Mouse (Mus musculus): Measurements from ENCODE around the gene Dnase2b.
A peak's percentile ranks its signal among the peaks of the same experiment; 100 is the strongest.

Dnase2b gene

GRCm38 (mm10) chr3:146615496-146615895, at the start of gene Dnase2b:
Gene Dnase2b (minus strand): TSS chr3:146615596.
- no peak for DNase-seq (ENCODE audit: extremely low read depth, low read depth)

DNA sequence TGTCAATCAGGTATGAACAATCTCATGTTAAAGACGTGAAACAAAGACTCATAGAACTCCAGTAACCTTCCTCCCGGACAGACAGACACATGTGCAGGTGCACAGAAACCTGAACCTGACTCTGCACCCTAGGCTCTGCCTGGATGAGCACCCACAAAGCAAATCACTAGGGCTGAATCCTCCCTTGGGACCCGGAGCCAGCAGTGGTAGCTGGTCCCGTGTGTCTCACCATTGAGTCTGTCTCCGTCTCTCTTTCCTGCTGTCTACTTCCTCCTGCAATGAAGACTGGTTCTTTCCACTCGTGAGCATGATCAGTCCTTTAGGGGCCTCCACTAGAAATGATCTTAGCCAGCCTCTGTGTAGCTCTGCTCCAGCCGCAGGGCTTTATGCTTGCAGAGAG, 46.5 kb upstream of the Dnase2b start:
- DNase-seq (ENCODE audit: extremely low read depth, low read depth) = no peak

- DNase-seq (ENCODE audit: extremely low read depth, low read depth) = no peak
Observed at GRCm38 (mm10) chr3:146661001-146661400, 45.6 kb upstream of the Dnase2b start.

GRCm38 (mm10) chr3:146659321-146659720, 43.9 kb upstream of the Dnase2b start:
- no peak for DNase-seq (ENCODE audit: extremely low read depth, low read depth)

DNA sequence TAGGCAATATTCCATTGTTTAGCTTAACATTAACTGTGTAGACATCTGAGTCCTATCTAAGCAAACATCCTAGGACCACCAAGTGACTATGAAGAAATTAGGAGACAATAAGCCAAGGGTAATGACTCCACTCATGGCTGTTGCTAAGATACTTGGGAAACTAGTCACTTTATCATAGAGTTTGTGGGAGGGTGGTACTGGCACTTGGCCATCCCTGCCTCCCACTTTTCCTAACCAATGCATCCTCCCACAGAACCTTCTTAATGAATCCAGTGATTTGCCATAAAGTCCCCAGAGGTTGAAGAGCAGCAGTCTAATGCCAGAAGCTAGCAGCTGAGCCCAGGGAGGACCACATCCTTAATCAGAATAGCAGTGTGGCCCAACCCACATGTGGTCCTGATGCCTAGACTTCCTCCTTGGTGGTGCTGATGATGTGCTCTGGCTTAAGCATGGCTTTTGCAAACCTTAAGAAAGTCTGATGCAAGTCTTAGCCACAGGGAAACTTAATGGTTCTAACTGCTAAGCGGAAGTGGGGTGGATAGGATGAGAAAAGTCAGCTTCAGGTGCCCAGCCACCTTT, 42.8 kb upstream of the Dnase2b start:
- DNase-seq (ENCODE audit: extremely low read depth, low read depth) = no peak

DNA sequence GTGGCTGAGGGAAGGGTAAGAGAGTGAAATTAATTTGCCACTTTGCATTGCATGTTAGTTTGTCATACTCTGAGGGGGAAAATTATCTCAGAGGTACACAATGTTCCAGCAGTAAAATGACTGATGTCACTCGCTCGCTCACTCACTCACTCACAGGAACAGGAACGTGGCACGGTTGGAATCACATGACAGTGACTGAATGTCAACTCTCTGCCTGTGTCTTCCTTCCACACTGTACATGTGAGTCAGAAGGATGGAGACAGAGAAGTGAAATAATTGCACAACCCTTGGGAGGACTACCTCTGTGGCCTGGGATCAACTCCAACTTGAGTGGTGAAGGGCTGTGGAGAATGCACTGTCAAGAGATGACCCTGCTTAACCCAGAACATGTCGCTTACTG, 42.0 kb upstream of the Dnase2b start:
- no peak for DNase-seq (ENCODE audit: extremely low read depth, low read depth)

- peak; percentile 49 for DNase-seq (ENCODE audit: extremely low read depth, low read depth)
Observed at GRCm38 (mm10) chr3:146655111-146655577, 39.7 kb upstream of the Dnase2b start.

DNA sequence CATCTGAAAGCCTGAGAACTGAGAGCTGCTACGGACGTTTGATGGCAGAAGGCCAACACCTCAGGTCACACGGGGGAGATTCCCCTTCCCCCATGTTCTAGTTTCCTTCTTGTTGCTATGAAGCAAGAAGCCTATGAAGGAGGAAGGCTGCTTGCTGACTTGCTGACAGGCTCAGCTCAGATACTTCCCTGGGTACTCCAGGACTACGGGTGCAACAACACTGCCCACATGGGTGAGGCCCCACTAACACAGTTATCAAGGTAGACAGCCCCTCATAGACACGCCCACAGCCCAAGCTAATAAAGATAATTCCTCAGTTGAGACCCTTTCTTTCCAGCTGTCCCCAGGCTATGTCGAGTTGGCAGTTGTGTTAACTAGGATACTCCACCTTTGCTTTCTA, 38.3 kb upstream of the Dnase2b start:
- DNase-seq (ENCODE audit: extremely low read depth, low read depth) = peak; percentile 33

- DNase-seq (ENCODE audit: extremely low read depth, low read depth) = no peak
Observed at GRCm38 (mm10) chr3:146652431-146652830, 37.0 kb upstream of the Dnase2b start.

DNA sequence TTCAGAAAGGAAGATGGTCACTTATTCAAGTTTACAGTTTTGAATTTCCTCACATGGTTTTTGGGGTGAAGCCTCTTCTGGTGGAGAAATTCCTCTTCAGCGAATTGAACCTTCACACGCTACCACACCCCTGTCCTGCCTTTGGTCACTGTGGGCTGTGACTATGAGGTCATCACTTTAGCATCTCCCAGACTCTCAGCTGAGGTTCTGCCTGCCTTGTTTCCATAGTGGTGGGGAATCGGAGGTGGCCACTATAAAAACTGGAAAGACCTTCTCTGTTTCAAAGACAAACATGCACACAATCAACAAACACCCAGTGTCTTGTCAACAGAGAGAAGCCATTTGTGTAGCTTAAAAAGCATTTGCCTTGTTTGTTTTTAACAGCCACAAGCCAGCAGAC, 35.8 kb upstream of the Dnase2b start, which contains the start of gene 4930503B20Rik:
4930503B20Rik (minus strand) TSS at position 101 of the 400 bp plus-strand sequence.
- no peak for DNase-seq (ENCODE audit: extremely low read depth, low read depth)

DNA sequence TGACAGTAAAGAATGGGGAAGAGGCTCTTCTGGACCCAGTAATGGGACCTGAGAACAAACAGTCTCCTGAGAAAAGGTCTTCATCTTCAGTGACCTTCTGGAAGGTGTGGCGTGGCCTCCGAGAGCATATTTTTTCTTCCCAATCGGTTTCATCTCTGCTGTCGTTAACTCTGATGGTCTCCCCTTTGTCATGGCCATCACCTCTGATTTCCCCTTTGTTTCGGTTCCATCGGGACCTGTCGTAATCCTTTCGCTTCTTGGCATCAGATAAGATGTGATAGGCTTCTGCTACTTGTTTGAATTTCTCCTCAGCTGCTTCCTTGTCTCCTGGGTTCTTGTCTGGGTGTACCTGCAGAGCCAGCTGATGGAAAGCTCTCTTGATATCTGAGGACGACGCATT, 35.3 kb upstream of the Dnase2b start:
- no peak for DNase-seq (ENCODE audit: extremely low read depth, low read depth)

- DNase-seq (ENCODE audit: extremely low read depth, low read depth) = no peak
Observed at GRCm38 (mm10) chr3:146649311-146649894, 34.0 kb upstream of the Dnase2b start.

DNA sequence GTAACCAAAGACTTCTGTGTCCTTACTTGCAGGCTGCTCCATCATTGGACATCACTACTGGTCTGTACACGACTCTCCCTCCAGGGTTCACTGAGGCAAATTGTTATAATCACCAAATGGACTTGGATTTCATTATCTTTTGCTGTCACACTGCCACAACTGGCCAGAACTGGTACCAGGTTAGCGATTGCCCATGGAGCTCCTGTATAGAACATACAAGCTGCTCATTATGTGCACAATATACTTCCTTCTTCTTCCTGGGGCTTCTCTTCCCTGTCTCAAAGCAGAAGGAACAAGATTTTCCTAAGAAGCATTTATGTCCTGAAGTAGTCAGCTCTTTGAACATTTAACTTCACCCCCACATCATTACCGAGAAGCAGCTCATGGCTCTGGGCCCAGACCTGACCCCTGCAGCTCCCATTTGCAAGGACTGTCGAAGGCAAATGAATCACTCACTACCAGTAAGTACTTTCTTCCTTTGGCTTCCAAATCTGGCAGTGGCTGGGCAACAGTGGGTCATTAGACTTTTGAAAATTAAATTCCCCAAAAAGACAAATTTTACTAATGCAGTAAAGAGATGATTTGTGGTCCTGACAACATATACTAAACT, 26.5 kb upstream of the Dnase2b start:
- DNase-seq (ENCODE audit: extremely low read depth, low read depth) = no peak

DNA sequence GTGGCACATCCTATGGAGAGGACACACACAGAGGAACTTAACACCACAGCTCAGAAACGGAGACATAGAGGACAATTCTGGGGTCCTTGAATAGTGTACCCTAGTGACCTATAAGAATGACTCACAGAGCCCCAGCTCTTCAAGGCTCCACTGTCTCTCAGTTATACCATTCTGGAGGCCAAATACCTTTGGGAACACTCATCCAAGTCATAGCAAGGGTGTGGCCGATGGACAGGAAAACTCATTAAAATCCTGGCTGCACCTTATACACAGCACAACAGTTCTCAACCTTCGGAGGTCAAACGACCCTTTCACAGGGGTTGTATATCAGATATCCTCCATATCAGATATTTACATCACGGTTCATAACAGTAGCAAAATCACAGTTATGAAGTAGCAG, 17.1 kb upstream of the Dnase2b start:
- DNase-seq (ENCODE audit: extremely low read depth, low read depth) = no peak

- no peak for DNase-seq (ENCODE audit: extremely low read depth, low read depth)
Observed at GRCm38 (mm10) chr3:146628227-146628982, 13.0 kb upstream of the Dnase2b start.

- no peak for DNase-seq (ENCODE audit: extremely low read depth, low read depth)
Observed at GRCm38 (mm10) chr3:146625766-146626165, 10.4 kb upstream of the Dnase2b start.

DNA sequence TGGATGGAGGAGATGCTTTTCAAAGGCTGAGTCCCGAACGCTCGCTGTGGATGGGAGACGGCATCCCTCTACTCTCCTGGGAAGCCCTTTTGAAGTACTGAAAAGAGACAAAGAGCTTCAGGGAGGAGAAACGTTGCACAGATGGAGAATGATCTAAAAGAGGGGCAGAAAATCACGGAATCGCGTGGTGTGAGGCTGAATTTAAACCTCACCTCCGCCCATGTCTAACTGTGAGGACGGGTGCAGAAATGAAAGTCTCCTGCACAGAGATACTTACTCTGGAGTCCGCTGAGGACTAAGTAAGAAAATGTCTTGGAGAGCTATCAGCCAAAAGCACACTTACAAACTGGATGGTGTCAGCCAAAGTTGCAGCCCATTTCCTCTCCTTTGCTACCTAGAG, 6.6 kb upstream of the Dnase2b start:
- no peak for DNase-seq (ENCODE audit: extremely low read depth, low read depth)

DNA sequence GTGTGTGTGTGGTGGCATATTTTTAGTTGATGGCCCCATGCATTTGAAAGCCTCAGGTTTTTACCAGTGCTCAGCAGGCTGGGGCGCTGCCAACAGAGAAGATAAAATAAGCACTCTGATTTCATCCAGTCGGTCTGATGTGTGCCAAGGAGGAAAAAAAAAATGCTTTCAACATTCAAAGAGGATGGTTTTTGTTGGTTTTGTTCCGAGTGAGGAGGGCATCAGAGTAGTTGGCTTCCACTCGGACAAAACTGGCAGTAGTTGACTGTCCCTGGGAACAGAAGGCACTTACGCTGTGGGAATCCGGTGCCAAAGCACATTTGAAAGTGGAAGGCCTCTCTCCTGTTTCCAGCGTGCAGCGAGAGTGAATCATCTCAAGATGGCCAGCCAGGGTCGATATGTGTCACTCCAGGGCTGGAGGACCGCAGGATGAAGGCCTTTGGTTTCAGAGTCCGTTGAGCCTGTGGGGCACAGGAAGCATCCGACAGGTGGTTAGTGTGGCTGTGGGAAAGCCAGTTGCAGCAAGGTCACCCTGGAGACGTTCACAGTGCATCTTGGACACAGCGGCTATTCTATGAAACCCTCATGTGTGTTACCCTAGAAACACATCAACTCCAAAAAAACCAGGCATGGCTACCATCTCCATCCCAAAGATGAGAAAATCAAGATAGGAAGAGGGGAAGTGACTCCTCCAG, 5.3 kb upstream of the Dnase2b start:
- DNase-seq (ENCODE audit: extremely low read depth, low read depth) = no peak

DNA sequence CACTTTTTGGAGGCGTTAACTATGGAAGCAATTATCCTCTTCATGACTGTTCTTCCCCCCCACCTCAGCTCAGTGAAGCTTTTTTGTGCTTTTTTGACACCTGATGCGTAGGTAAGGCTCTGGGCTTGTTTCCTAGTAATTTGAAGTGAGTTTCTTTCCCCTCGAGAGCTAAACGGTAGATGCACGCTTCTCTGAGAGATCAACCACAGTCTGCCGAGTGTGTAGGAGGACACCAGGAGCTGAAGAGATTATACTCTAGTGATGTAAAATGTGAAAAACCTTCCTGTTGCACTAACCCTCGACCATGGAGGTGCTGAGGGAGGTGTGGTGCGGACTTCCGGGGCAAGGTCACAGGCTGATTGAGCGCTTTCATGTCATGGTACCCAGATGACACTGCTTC, 4.7 kb upstream of the Dnase2b start:
- no peak for DNase-seq (ENCODE audit: extremely low read depth, low read depth)

DNA sequence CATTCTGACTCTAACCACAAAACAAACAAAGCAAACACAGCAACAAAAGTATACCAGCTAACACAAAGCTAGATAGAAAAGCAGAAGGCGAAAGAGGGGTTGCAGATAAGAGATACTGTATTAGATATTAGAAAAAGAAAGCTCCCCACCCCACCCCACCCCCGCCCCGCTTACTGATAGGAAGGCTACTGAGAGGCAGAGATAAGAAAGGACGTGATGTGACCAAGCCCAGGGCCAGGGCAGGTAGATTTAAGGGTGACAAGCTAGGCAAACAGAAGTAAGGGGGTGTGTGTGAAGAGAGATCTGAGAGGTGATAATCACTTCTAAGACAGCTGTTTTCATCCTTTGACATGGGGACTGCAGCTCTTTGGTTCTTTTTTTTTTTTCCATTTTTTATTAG, 3.0 kb upstream of the Dnase2b start:
- no peak for DNase-seq (ENCODE audit: extremely low read depth, low read depth)

DNA sequence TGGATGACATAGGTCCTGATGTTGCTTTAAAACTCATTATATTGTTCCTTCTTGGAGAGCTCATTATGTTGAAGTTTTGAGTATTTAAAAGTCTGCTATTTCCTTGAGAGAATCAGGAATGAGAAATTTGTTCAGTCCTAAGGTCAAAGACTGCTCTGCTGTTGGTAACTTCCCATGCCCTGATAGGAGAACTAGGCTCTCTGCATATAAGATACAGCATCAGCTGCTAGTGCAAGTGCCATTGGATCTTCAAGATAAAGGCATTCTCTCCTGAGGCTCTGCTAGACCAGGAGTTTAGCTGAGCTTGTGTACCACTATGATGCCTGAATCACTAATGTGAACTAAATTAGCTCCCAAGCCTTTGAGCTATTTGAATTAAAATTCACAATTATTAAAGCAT, 2.5 kb upstream of the Dnase2b start:
- DNase-seq (ENCODE audit: extremely low read depth, low read depth) = no peak
